In the genomic region with DNA sequence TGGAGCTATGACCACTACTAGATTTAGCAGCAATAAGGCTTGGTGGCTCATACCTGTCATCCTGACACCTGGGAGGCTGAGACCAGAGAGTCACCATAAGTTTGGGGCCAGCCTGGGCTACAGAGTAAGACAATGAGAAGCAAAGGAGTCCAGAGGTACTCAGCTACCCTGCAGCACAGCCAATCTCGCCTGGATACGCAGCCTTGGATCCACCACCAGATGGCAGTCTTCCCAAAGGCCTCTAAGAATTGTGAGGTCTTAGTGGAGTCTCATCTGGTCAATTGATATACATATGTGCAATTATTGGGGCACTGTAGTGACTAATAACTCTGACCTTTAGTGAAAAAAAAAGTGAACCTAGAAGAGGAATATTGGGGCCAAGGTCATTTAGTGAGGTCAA, we compare ENCODE assay signal across 8 mouse cellular contexts. TPM values are rescaled to one million over a fixed set of nuclear protein-coding genes. Genes with fewer than 3 reads are reported as not detected.
DNase-seq lines count a peak whose midpoint lies in the region; ATAC-seq and TF ChIP-seq lines count a peak whose summit lies in the region.

No protein-coding gene starts in this region.

- no peaks in the 10 kb centered on the region for H3K27me3 ChIP-seq in thymus, adult 2 months (ENCODE audit: control insufficient read depth, insufficient read depth, low read length)
- no peaks in the 10 kb centered on the region for H3K27me3 ChIP-seq in forebrain, embryonic 10.5 days (ENCODE audit: poor library complexity, severe bottlenecking)
- no peaks in the 10 kb centered on the region for H3K27me3 ChIP-seq in hindbrain, embryonic 14.5 days (ENCODE audit: control insufficient read depth, insufficient read depth, low read length)
- no peaks in the 10 kb centered on the region for H3K27me3 ChIP-seq in limb, embryonic 13.5 days

- no peaks in the 10 kb centered on the region for H3K36me3 ChIP-seq in thymus, adult 2 months (ENCODE audit: control insufficient read depth, insufficient read depth, low read length)
- H3K36me3 ChIP-seq in forebrain, embryonic 10.5 days (replicated peaks) = peaks cover 37% of the 10 kb centered on the region
- H3K36me3 ChIP-seq in hindbrain, embryonic 14.5 days (replicated peaks; ENCODE audit: control insufficient read depth, insufficient read depth) = no peaks in the 10 kb centered on the region
- peaks cover 38% of the 10 kb centered on the region for H3K36me3 ChIP-seq in limb, embryonic 13.5 days

- H3K4me2 ChIP-seq in hindbrain, embryonic 14.5 days (replicated peaks) = no peak overlapping the region
- no peak overlapping the region for H3K4me2 ChIP-seq in limb, embryonic 13.5 days (replicated peaks)

- H3K4me3 ChIP-seq in thymus, adult 2 months (ENCODE audit: control insufficient read depth, insufficient read depth, low read length) = no peak overlapping the region
- H3K4me3 ChIP-seq in forebrain, embryonic 10.5 days = no peak overlapping the region
- H3K4me3 ChIP-seq in hindbrain, embryonic 14.5 days (replicated peaks; ENCODE audit: low read length) = no peak overlapping the region
- no peak overlapping the region for H3K4me3 ChIP-seq in limb, embryonic 13.5 days

- peak; percentile 40 for ATAC-seq in hindbrain, embryonic 14.5 days (ENCODE audit: low FRiP score)
- ATAC-seq in limb, embryonic 13.5 days (ENCODE audit: low FRiP score, low read depth) = peak; percentile 41; the same call in 1 of the 2 replicates

- no peak overlapping the region for H3K27ac ChIP-seq in thymus, adult 2 months (ENCODE audit: control insufficient read depth, insufficient read depth, low read length)
- no peak overlapping the region for H3K27ac ChIP-seq in forebrain, embryonic 10.5 days
- no peak overlapping the region for H3K27ac ChIP-seq in hindbrain, embryonic 14.5 days
- H3K27ac ChIP-seq in limb, embryonic 13.5 days = no peak overlapping the region

- H3K9me3 ChIP-seq in forebrain, embryonic 10.5 days = no peaks in the 10 kb centered on the region
- H3K9me3 ChIP-seq in hindbrain, embryonic 14.5 days (ENCODE audit: control insufficient read depth, low read length) = no peaks in the 10 kb centered on the region
- H3K9me3 ChIP-seq in limb, embryonic 13.5 days = no peaks in the 10 kb centered on the region

- 12% methylated on average over 2 of the region's 2 CpGs for WGBS in thymus, adult 2 months
- 15% methylated on average over 2 of the region's 2 CpGs for WGBS in forebrain, embryonic 10.5 days
- 15% methylated on average over 2 of the region's 2 CpGs for WGBS in hindbrain, embryonic 14.5 days
- WGBS in limb, embryonic 13.5 days = 19% methylated on average over 2 of the region's 2 CpGs

- TF ChIP-seq CTCF in thymus, adult 2 months (IDR thresholded peaks at IDR 0.05; ENCODE audit: borderline replicate concordance, control insufficient read depth, extremely low read depth, insufficient read depth, low read length, poor library complexity) = peak; percentile 48; the same call in 1 of the 2 replicates

- TF ChIP-seq POLR2A in thymus, adult 2 months (IDR thresholded peaks at IDR 0.05; ENCODE audit: control insufficient read depth, extremely low read depth, insufficient read depth, low read length, poor library complexity) = no peak

- peak; percentile 51 for DNase-seq in thymus, adult 2 months
- no peak for DNase-seq in thymus, adult 18-20 months
- peak; percentile 9 for DNase-seq in c-Kit-negative CD71-positive TER-119-positive erythroid progenitor cells, embryonic 14.5 days (ENCODE audit: low read depth, low spot score)
- peak; percentile 67 for DNase-seq in forebrain, embryonic 10.5 days (ENCODE audit: extremely low spot score, low spot score)
- DNase-seq in hindbrain, embryonic 14.5 days (ENCODE audit: low spot score) = peak; percentile 87
- peak; percentile 73 for DNase-seq in naive thymus-derived CD4-positive, alpha-beta T cell, adult 2 months (ENCODE audit: low read depth)
- DNase-seq in urinary bladder, postnatal 36 days (ENCODE audit: low spot score in 2 of 2) = peak; percentile 29 to 62

- no peaks in the 10 kb centered on the region for H3K4me1 ChIP-seq in thymus, adult 2 months (replicated peaks; ENCODE audit: control insufficient read depth, insufficient read depth, low read length)
- H3K4me1 ChIP-seq in forebrain, embryonic 10.5 days = peaks cover 12% of the 10 kb centered on the region
- H3K4me1 ChIP-seq in hindbrain, embryonic 14.5 days (replicated peaks; ENCODE audit: control insufficient read depth, insufficient read depth, low read length) = peaks cover 3% of the 10 kb centered on the region
- H3K4me1 ChIP-seq in limb, embryonic 13.5 days = no peaks in the 10 kb centered on the region

- H3K9ac ChIP-seq in hindbrain, embryonic 14.5 days = no peak overlapping the region
- H3K9ac ChIP-seq in limb, embryonic 13.5 days = no peak overlapping the region

RNA-seq across cellular contexts. Expression of gene Rab20, which starts 58.9 kb away (rescaled TPM):
- polyA plus RNA-seq in thymus, adult 2 months (2012; rRNA removed) = 9.6 and 15.0 TPM in 2 replicates
- 1.4 and 1.7 TPM in 2 replicates for polyA plus RNA-seq in forebrain, embryonic 10.5 days (2016; fragmentation: Nextera tagmentation; extraction: Ambion mirVana)
- polyA plus RNA-seq in hindbrain, embryonic 14.5 days (2014; fragmentation: Nextera tagmentation; extraction: Ambion mirVana) = 1.4 TPM in 2 replicates
- 1.6 and 1.7 TPM in 2 replicates for polyA plus RNA-seq in limb, embryonic 13.5 days (2015; fragmentation: Nextera tagmentation; extraction: Ambion mirVana)

Comparison
In these comparisons a context has a peak if more than half of its experiments do, and no peak if none do; other contexts are left out.
1. DNase-seq: peak in thymus, adult 2 months (single experiment), c-Kit-negative CD71-positive TER-119-positive erythroid progenitor cells, embryonic 14.5 days (single experiment), forebrain, embryonic 10.5 days (single experiment), hindbrain, embryonic 14.5 days (single experiment), naive thymus-derived CD4-positive, alpha-beta T cell, adult 2 months (single experiment) and urinary bladder, postnatal 36 days (2 of 2); none in thymus, adult 18-20 months (0 of 2).